7 mouse cellular contexts compared by ENCODE assay signal in the genomic region with DNA sequence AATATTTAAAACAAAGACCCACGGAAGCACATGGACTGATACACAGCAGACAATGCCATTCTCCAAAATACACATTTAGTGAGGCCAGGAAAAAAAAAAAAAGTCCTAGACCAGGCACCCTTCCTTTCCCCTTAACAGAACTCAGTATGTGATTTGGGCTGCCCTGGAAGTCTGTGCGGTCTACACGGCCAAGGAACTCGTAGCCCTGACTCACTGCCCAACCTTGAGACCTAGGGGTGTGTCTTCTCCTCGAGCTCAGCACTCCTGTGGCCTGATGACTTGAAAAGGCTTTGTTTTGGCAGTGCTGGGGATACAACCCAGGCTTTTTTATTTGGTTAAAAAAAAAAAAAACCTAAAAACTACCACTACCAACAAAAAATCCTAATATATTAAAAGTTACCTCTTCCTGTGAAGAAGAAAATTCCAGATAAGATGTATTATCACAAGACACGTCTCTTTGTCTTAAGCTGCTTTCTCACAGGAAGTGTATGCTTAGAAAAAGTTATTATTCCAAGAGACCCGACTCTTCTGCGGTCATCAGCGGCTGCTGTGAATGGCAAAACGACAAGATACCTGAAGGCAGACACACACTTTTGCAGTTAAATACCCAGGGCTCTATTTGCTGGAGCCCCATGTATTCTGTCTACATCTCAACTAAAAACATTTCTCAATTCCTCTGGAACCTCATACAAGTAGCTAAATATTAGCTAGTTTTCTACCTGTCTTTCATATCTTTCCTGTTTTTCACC. TPM values are rescaled to one million over a fixed set of nuclear protein-coding genes. Genes with fewer than 3 reads are reported as not detected.
DNase-seq lines count a peak whose midpoint lies in the region; ATAC-seq lines count a peak whose summit lies in the region.
"Not testable (repeated sequence)": the region's sequence is repeated elsewhere in the genome, so short reads cannot be mapped to it uniquely, and the experiment has no call there.

No protein-coding gene starts in this region.

- H3K36me3 ChIP-seq in intestine, embryonic 16.5 days (ENCODE audit: control insufficient read depth, insufficient read depth, low read length): not testable (repeated sequence)

- not testable (repeated sequence) for H3K9ac ChIP-seq in intestine, embryonic 16.5 days (ENCODE audit: low read depth, low read length)

- H3K4me2 ChIP-seq in intestine, embryonic 16.5 days (ENCODE audit: low read depth, low read length): not testable (repeated sequence)

- not testable (repeated sequence) for H3K27ac ChIP-seq in intestine, embryonic 16.5 days (ENCODE audit: low read length)

- H3K9me3 ChIP-seq in intestine, embryonic 16.5 days (ENCODE audit: control insufficient read depth, low read length): not testable (repeated sequence)

- WGBS in intestine, embryonic 16.5 days: 65% methylated on average over 9 of the region's 10 CpGs

- H3K4me1 ChIP-seq in intestine, embryonic 16.5 days (ENCODE audit: control insufficient read depth, insufficient read depth, low read length): not testable (repeated sequence)

- not testable (repeated sequence) for H3K27me3 ChIP-seq in intestine, embryonic 16.5 days (replicated peaks; ENCODE audit: control insufficient read depth, insufficient read depth, low read length)

- peak; percentile 60 for DNase-seq in NIH3T3 (ENCODE audit: low read depth)
- peak; percentile 79 for DNase-seq in adrenal gland, adult 2 months
- DNase-seq in adrenal gland, postnatal 14 days: peak; percentile 64
- peak; percentile 63 for DNase-seq in kidney, adult 18-20 months
- DNase-seq in kidney, postnatal 14 days: peak; percentile 43
- DNase-seq in ovary, adult 18-20 months (ENCODE audit: low spot score): peak; percentile 17

- ATAC-seq in intestine, embryonic 16.5 days: peak; percentile 41; the same call in 1 of the 2 replicates

- not testable (repeated sequence) for H3K4me3 ChIP-seq in intestine, embryonic 16.5 days (ENCODE audit: low read length)

RNA-seq across cellular contexts. Expression of a gene that starts 11.9 kb away (rescaled TPM):
- 10 to 100 TPM; 10.4 to 20.4 TPM for total RNA-seq in adrenal gland, adult 2 months (2021)
- 9.1 and 9.2 TPM in 2 replicates for polyA plus RNA-seq in adrenal gland, adult 2 months (2012; rRNA removed)
- total RNA-seq in adrenal gland, postnatal 14 days (2021): 10.3 and 13.4 TPM in 2 replicates
- 8.5 and 10.1 TPM in 2 replicates for polyA plus RNA-seq in intestine, embryonic 16.5 days (2015; fragmentation: Nextera tagmentation; extraction: Ambion mirVana)

RNA-seq across cellular contexts. Expression of a gene that starts 23.7 kb away (rescaled TPM):
- total RNA-seq in adrenal gland, adult 2 months (2021): 10 to 100 TPM; 47.0 to 55.4 TPM
- 145 and 155 TPM in 2 replicates for polyA plus RNA-seq in adrenal gland, adult 2 months (2012; rRNA removed)
- total RNA-seq in adrenal gland, postnatal 14 days (2021): 42.6 and 53.7 TPM in 2 replicates
- polyA plus RNA-seq in intestine, embryonic 16.5 days (2015; fragmentation: Nextera tagmentation; extraction: Ambion mirVana): 30.8 and 32.4 TPM in 2 replicates

RNA-seq across cellular contexts. Expression of a gene that starts 58.2 kb away (rescaled TPM):
- total RNA-seq in adrenal gland, adult 2 months (2021): 10 to 100 TPM; 14.0 to 14.7 TPM
- polyA plus RNA-seq in adrenal gland, adult 2 months (2012; rRNA removed): 1.8 and 1.9 TPM in 2 replicates
- 14.0 and 14.8 TPM in 2 replicates for total RNA-seq in adrenal gland, postnatal 14 days (2021)
- 42.0 and 48.8 TPM in 2 replicates for polyA plus RNA-seq in intestine, embryonic 16.5 days (2015; fragmentation: Nextera tagmentation; extraction: Ambion mirVana)

Comparison
In these comparisons a context has a peak if more than half of its experiments do, and no peak if none do; other contexts are left out.
1. DNase-seq: peak in every context shown above with its lines; median percentile 79 in adrenal gland, adult 2 months; 64 in adrenal gland, postnatal 14 days; 63 in kidney, adult 18-20 months; 60 in NIH3T3; 43 in kidney, postnatal 14 days; 17 in ovary, adult 18-20 months.